Mouse (Mus musculus): ENCODE measurements around the gene Spin1. TPM values are rescaled to one million over a fixed set of nuclear protein-coding genes. Genes with fewer than 3 reads are reported as not detected.

Gene Spin1
- total and polyA plus RNA-seq, 3 experiments: 16.6 to 47.3 (median 23.7) TPM

- Histone ChIP-seq H3K4me3 (ENCODE audit: control insufficient read depth in 1 of 2, insufficient read depth in 1 of 2, low read depth in 2 of 2, low read length in 2 of 2) (peak overlapping the region; percentile 94 to 99), H3K27me3 (ENCODE audit: control insufficient read depth in 1 of 2, insufficient read depth in 2 of 2, low read length in 2 of 2) (no peaks in the 10 kb centered on the region), H3K79me2 (ENCODE audit: control insufficient read depth, insufficient read depth, low read length, poor library complexity) (peaks cover 54% of the 10 kb centered on the region), H3K4me1 (ENCODE audit: control insufficient read depth in 1 of 2, insufficient read depth in 2 of 2, low read length in 2 of 2) (peaks cover 0 to 10% of the 10 kb centered on the region in 2 experiments; a peak in 2 of 4 replicates), H3K9me3 (replicated peaks; ENCODE audit: insufficient read depth, low read length) (no peaks in the 10 kb centered on the region), H3K36me3 (ENCODE audit: control insufficient read depth in 1 of 2, insufficient read depth in 2 of 2, low read length in 2 of 2) (peaks cover 0 to 21% of the 10 kb centered on the region in 2 experiments; a peak in 3 of 4 replicates), H3K27ac (ENCODE audit: control insufficient read depth, low read depth, low read length) (peak overlapping the region; percentile 75), H3K9ac (ENCODE audit: control insufficient read depth, low read depth, low read length, poor library complexity, severe bottlenecking) (peak overlapping the region; percentile 99)
- TF ChIP-seq GABPA (IDR thresholded peaks at IDR 0.05; ENCODE audit: low read depth, low read length) (no peak), MYC (IDR thresholded peaks at IDR 0.05; ENCODE audit: low read depth, low read length) (no peak), NRF1 (IDR thresholded peaks at IDR 0.05; ENCODE audit: insufficient read depth, low read depth, low read length, poor library complexity, severe bottlenecking) (no peak), MAX (IDR thresholded peaks at IDR 0.05; ENCODE audit: low read length) (no peak), ZKSCAN1 (IDR thresholded peaks at IDR 0.05; ENCODE audit: low read depth, low read length) (no peak), MXI1 (IDR thresholded peaks at IDR 0.05; ENCODE audit: low read depth, low read length) (0 out of 2 replicates have a peak, but pooled peaks have one; percentile 15), SIN3A (IDR thresholded peaks at IDR 0.05; ENCODE audit: low read length) (0 out of 2 replicates have a peak, but pooled peaks have one; percentile 33), HCFC1 (IDR thresholded peaks at IDR 0.05; ENCODE audit: low read depth, low read length) (peak; percentile 32; the same call in 1 of the 2 replicates), CTCF (IDR thresholded peaks at IDR 0.05 in 2 of 3, conservative IDR thresholded peaks at IDR 0.05 in 1 of 3; ENCODE audit: control insufficient read depth in 1 of 3, insufficient read depth in 1 of 3, low read depth in 2 of 3, low read length in 3 of 3, poor library complexity in 1 of 3, severe bottlenecking in 1 of 3) (peak in 2 of 3 experiments; percentile 50 to 81; a peak in 5 of 6 replicates), ELF1 (IDR thresholded peaks at IDR 0.05; ENCODE audit: low read depth, low read length) (no peak)
- peak; percentile 72 for DNase-seq (ENCODE audit: low read depth, low spot score)
These were observed 516 bp downstream of the Spin1 start for GRCm38 (mm10) chr13:51101016-51101776.

DNA sequence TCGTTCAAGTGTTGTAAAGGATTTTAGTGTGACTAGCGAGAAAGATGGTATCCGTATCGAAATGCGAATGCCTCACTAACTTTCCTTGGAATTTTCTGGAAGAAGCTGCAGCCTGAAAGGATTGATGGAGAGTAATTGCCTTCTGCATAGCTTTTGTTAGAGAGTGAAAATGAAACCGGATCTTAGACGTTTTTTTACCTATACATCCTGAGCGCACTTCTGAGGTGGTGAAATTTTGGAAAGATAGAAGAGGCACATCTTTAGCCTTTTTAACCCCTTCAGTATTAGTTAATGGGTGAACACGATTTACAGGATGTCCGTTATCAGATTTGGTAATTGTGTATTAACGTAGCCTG lies 1.1 kb downstream of the Spin1 start:
- peaks cover 0 to 21% of the 10 kb centered on the region in 2 experiments; a peak in 3 of 4 replicates for H3K36me3 ChIP-seq (ENCODE audit: control insufficient read depth in 1 of 2, insufficient read depth in 2 of 2, low read length in 2 of 2)
- no peaks in the 10 kb centered on the region for H3K9me3 ChIP-seq (replicated peaks; ENCODE audit: insufficient read depth, low read length)
- H3K27me3 ChIP-seq (ENCODE audit: control insufficient read depth in 1 of 2, insufficient read depth in 2 of 2, low read length in 2 of 2): no peaks in the 10 kb centered on the region
- H3K4me1 ChIP-seq (ENCODE audit: control insufficient read depth in 1 of 2, insufficient read depth in 2 of 2, low read length in 2 of 2): peaks cover 0 to 10% of the 10 kb centered on the region in 2 experiments; a peak in 2 of 4 replicates
- H3K27ac ChIP-seq (ENCODE audit: control insufficient read depth, low read depth, low read length): peak overlapping the region; percentile 69
- H3K9ac ChIP-seq (ENCODE audit: control insufficient read depth, low read depth, low read length, poor library complexity, severe bottlenecking): peak overlapping the region; percentile 99
- H3K79me2 ChIP-seq (ENCODE audit: control insufficient read depth, insufficient read depth, low read length, poor library complexity): peaks cover 59% of the 10 kb centered on the region
- peak overlapping the region; percentile 94 to 99 for H3K4me3 ChIP-seq (ENCODE audit: control insufficient read depth in 1 of 2, insufficient read depth in 1 of 2, low read depth in 2 of 2, low read length in 2 of 2)
- TF ChIP-seq TCF12 (IDR thresholded peaks at IDR 0.05; ENCODE audit: low read depth, low read length): no peak
- TF ChIP-seq GATA1 (IDR thresholded peaks at IDR 0.05; ENCODE audit: low read depth, low read length): 0 out of 2 replicates have a peak, but pooled peaks have one; percentile 10
- DNase-seq (ENCODE audit: low read depth, low spot score): no peak

Data from MEL (cell line).